Mouse (Mus musculus) liver (tissue): ENCODE data around the gene Dnmt3a.
"Not testable (repeated sequence)": the region's sequence is repeated elsewhere in the genome, so short reads cannot be mapped to it uniquely, and the experiment has no call there.

ENCODE experiments used
- DNase-seq: peaks from one replicate; pipeline ENCODE4 v3.0.0-alpha.2; 2020; ENCODE audit warnings: mixed read lengths

The Dnmt3a gene

GRCm38 (mm10) chr12:3930090-3930865, 124.5 kb downstream of the Dnmt3a start:
- not testable (repeated sequence) for DNase-seq

DNA sequence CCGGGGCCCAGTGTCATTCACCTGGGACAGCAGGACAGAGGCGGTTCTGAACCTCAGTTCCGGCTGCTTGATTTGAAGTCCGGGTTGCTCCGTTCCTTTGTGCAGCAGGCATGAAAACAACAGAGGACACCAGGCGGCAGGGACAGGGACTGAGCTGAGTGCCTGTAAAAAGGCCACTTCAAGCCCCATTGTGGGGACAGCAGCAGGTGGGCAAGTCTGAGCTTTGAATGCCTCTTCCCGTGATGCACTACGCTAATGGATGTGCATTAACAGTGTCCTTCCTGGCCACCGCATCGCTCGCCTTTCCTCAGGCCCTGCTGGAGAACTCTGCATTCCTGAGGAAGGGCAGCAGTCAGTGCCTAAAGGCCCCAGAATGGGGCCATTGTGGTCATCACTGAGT, 136.2 kb downstream of the Dnmt3a start:
- no peak for DNase-seq

GRCm38 (mm10) chr12:3944454-3945073, 138.8 kb downstream of the Dnmt3a start:
- DNase-seq: no peak

GRCm38 (mm10) chr12:3947503-3947902, 141.7 kb downstream of the Dnmt3a start:
- no peak for DNase-seq

GRCm38 (mm10) chr12:3954651-3955050, 148.8 kb downstream of the Dnmt3a start, which contains the start of gene Pomc:
Gene Pomc, plus strand, starts transcription at chr12:3954951.
- no peak for DNase-seq

DNA sequence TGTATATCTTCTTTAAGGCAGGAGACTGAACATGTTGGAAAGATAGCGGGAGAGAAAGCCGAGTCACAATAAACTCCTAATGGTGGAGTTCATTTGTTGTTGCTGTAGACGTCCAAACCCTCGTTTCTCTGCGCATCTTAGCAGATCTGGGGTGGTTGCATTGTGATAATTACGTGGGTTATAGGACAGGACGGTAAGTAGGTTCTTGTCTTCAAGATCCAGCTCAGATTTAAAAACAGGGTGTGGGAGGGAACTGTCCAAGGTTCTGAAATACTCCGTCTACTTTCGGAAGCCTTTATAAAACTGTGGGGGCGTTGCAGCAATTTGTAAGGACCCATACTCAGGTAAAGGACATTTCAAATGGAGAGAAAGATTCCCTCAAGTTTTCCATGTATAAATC, 149.6 kb downstream of the Dnmt3a start:
- no peak for DNase-seq

DNA sequence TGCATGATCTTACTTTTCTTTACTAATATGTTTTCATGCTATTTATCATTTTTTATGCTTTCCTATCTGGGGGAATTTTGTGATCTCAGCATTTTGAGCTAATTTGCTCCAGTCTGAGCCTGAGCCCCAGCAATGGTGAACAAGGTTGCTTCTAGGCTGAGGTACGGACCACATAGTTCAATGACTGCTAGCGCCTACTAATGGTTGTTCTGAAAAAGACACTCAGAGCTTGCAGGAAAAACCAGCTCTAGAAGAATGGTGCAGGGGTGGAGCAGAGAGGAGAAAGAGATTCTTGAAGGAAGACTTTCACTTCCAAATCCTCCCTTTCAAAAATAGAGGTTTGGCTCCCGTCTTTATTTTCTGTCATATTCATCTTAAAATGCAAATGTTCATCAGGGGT, 150.5 kb downstream of the Dnmt3a start:
- DNase-seq: no peak

DNA sequence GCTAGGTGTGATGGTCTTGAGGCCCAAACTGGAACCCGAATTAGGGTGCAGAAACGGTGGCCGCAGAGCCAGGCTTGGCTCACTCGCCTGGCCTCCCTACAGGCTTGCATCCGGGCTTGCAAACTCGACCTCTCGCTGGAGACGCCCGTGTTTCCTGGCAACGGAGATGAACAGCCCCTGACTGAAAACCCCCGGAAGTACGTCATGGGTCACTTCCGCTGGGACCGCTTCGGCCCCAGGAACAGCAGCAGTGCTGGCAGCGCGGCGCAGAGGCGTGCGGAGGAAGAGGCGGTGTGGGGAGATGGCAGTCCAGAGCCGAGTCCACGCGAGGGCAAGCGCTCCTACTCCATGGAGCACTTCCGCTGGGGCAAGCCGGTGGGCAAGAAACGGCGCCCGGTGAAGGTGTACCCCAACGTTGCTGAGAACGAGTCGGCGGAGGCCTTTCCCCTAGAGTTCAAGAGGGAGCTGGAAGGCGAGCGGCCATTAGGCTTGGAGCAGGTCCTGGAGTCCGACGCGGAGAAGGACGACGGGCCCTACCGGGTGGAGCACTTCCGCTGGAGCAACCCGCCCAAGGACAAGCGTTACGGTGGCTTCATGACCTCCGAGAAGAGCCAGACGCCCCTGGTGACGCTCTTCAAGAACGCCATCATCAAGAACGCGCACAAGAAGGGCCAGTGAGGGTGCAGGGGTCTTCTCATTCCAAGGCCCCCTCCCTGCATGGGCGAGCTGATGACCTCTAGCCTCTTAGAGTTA, 154.2 kb downstream of the Dnmt3a start:
- DNase-seq: peak; percentile 72

DNA sequence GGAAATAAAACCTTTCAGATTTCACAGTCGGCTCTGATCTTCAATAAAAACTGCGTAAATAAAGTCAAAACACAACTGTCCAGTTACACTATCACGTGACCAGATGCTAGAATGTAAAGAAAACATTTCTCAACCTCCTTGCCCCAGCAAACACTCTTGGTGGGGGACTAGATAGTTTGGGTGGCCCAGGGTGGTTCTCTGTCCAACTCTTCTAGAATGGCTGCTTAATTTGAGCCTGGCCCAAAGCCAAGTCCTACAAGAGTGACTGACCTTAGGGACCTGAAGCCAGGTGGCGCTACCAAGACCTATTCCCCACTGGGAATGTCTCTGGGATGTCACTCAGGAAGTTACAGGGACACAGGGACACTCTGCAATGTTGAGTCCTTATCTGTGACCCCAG, 154.7 kb downstream of the Dnmt3a start:
- no peak for DNase-seq
